Mouse (Mus musculus): ENCODE results near the gene Nlgn3. TPM values are rescaled to one million over a fixed set of nuclear protein-coding genes. Genes with fewer than 3 reads are reported as not detected.

The Nlgn3 gene
- polyA plus RNA-seq, 1 experiment from 2014 or later = 12.3 TPM

DNA sequence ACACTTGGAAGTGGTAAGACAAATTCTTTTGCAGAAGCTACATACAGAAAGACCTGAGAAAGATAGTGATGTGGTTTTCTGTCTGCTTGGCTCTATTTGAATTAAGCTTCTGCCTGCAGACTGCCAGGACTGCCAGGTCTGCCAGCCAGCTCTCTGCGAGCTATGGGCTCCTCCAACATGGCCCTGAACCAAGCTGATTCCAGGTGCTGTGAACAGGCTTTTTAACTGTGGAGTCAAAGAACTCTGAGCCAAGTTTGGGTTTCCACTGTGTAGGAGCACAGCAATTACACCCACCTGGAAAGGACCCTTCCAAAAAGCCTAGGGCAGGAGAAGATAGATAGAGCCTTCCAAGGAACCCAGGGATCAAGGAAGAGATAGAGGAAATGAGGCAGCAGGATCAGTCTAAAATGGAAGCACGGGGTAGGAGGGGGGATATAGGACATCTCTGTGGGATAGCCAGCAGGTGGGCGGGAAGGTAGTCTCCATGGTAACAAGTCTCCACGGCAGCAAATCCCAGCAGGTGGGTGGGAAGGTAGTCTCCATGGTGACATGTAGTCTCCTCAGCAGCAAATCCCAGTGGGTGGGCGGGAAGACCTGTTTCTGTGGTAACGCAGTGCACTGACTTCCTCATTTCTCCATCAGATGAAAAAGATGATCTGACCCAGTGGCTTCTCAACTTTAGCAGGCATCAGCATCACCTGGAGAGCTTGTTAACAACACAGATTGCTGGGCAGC is 14.8 kb downstream of the Nlgn3 start:
- Histone ChIP-seq H3K4me3 (ENCODE audit: low read depth, low read length) (no peak overlapping the region), H3K4me2 (ENCODE audit: low read depth, severe bottlenecking) (no peak overlapping the region), H3K9ac (ENCODE audit: low read length) (no peak overlapping the region), H3K36me3 (ENCODE audit: control insufficient read depth, insufficient read depth, low read length) (no peaks in the 10 kb centered on the region), H3K27me3 (ENCODE audit: control insufficient read depth, insufficient read depth, low read length) (0 out of 2 replicates have a peak, but pooled peaks cover 12% of the 10 kb centered on the region), H3K9me3 (ENCODE audit: control insufficient read depth, low read length) (no peaks in the 10 kb centered on the region), H3K4me1 (ENCODE audit: control insufficient read depth, insufficient read depth, low read length) (no peaks in the 10 kb centered on the region), H3K27ac (replicated peaks; ENCODE audit: low read depth, low read length) (no peak overlapping the region)
- WGBS = 60% methylated on average over 6 of the region's 6 CpGs
- ATAC-seq (ENCODE audit: insufficient number of reproducible peaks, low FRiP score, low TSS enrichment, low read depth) = no peak
- DNase-seq (ENCODE audit: low spot score) = no peak

DNA sequence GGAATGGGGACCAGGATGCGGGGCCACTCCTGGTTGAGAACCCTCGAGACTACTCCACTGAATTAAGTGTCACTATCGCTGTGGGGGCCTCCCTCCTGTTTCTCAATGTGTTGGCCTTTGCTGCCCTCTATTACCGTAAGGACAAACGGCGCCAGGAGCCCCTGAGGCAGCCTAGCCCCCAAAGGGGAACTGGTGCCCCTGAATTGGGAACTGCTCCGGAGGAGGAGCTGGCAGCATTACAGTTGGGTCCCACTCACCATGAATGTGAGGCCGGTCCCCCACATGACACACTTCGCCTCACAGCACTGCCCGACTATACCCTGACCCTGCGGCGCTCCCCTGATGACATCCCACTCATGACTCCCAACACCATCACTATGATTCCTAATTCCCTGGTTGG is 20.8 kb downstream of the Nlgn3 start:
- ATAC-seq (ENCODE audit: insufficient number of reproducible peaks, low FRiP score, low TSS enrichment, low read depth) (no peak), DNase-seq (ENCODE audit: low spot score) (no peak)
- no peak overlapping the region for H3K27ac ChIP-seq (replicated peaks; ENCODE audit: low read depth, low read length)
- H3K4me1 ChIP-seq (ENCODE audit: control insufficient read depth, insufficient read depth, low read length) = no peaks in the 10 kb centered on the region
- H3K4me2 ChIP-seq (ENCODE audit: low read depth, severe bottlenecking) = no peak overlapping the region
- no peak overlapping the region for H3K9ac ChIP-seq (ENCODE audit: low read length)
- no peaks in the 10 kb centered on the region for H3K9me3 ChIP-seq (ENCODE audit: control insufficient read depth, low read length)
- 0 out of 2 replicates have a peak, but pooled peaks cover 8% of the 10 kb centered on the region for H3K27me3 ChIP-seq (ENCODE audit: control insufficient read depth, insufficient read depth, low read length)
- WGBS = 94% methylated on average over 12 of the region's 12 CpGs
- no peaks in the 10 kb centered on the region for H3K36me3 ChIP-seq (ENCODE audit: control insufficient read depth, insufficient read depth, low read length)
- no peak overlapping the region for H3K4me3 ChIP-seq (ENCODE audit: low read depth, low read length)

DNA sequence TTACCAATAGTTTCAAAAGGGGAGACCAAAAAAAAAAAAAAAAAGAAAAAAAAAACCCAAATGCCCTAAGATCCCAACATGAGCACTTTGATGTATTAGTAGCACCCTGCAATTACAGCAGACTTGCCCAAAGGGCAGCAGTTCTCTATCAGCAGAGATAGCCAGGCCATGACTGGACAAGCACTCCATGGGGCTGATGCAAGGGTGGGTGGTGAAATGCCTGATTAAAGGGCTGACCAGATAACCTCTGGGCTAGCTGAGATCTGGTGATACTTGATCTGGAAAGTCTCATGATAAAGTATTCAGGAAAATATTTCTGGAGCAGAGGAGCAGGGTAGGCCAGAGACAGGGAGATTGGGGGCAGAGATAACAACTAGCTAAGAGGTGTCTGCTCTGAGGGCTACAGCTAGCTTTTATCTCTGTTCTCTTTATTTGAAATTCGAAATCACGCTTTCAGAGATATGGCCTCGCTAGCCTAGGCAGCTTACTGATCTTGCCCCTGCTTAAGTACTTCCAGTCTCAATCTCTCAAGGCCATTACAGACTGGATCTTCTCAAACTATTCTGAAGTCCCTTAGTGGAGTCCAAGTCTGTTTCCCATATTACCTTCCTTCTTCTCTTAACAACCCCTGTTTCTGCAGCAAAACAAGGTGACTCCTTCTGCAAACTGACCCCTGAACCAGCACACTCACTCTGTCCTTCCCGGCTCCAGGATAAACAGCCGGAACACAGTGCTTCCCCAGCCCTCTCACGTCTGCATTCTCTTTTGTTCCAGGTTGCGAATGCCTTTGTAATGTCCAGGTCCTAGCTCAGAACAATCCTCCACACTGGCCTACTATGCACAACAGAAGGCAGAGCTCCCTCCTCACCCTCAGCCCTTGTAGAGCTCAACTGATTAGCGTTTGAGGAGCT is 27.3 kb downstream of the Nlgn3 start:
- no peak overlapping the region for H3K27ac ChIP-seq (replicated peaks; ENCODE audit: low read depth, low read length)
- no peak for ATAC-seq (ENCODE audit: insufficient number of reproducible peaks, low FRiP score, low TSS enrichment, low read depth)
- no peaks in the 10 kb centered on the region for H3K27me3 ChIP-seq (ENCODE audit: control insufficient read depth, insufficient read depth, low read length)
- no peaks in the 10 kb centered on the region for H3K36me3 ChIP-seq (ENCODE audit: control insufficient read depth, insufficient read depth, low read length)
- H3K9ac ChIP-seq (ENCODE audit: low read length) = no peak overlapping the region
- WGBS = 67% methylated on average over 8 of the region's 8 CpGs
- H3K4me2 ChIP-seq (ENCODE audit: low read depth, severe bottlenecking) = no peak overlapping the region
- no peak for DNase-seq (ENCODE audit: low spot score)
- H3K4me3 ChIP-seq (ENCODE audit: low read depth, low read length) = no peak overlapping the region
- no peaks in the 10 kb centered on the region for H3K4me1 ChIP-seq (ENCODE audit: control insufficient read depth, insufficient read depth, low read length)
- no peaks in the 10 kb centered on the region for H3K9me3 ChIP-seq (ENCODE audit: control insufficient read depth, low read length)

DNA sequence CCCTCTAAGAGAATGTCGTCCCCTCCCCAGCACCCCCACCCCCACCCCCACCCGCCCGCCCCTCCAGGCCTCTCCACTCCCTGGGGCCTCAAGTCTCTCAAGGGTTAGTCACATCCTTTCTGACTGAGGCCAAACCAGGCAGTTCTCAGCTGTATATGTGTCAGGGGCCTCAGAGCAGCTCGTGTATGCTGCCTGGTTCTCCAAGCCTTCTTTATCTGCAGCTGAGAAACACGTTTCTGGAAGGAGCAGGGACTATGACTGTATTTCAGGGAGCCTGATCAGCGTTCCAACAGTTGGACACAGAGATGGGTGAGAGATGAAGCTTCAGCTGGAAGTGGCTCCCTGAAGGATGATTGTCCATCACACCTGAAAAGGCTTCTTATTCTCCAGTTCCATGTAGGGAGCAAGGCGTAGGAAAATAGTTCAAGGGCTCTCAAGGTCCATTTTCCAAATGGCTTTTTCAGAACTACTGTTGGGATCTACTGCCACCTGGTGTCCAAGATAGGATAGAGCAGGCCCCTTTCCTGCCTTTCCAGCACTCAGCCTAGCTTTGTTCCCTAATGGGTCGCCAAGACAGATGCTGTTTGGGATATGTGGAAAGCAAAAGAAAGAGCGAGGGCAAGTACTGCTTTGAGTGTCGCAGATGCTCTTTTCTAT is 30.5 kb downstream of the Nlgn3 start:
- no peak overlapping the region for H3K4me2 ChIP-seq (ENCODE audit: low read depth, severe bottlenecking)
- no peak overlapping the region for H3K27ac ChIP-seq (replicated peaks; ENCODE audit: low read depth, low read length)
- no peak overlapping the region for H3K9ac ChIP-seq (ENCODE audit: low read length)
- H3K4me3 ChIP-seq (ENCODE audit: low read depth, low read length) = no peak overlapping the region
- 0 out of 2 replicates have a peak, but pooled peaks cover 2% of the 10 kb centered on the region for H3K27me3 ChIP-seq (ENCODE audit: control insufficient read depth, insufficient read depth, low read length)
- WGBS = 37% methylated on average over 10 of the region's 10 CpGs
- no peaks in the 10 kb centered on the region for H3K36me3 ChIP-seq (ENCODE audit: control insufficient read depth, insufficient read depth, low read length)
- ATAC-seq (ENCODE audit: insufficient number of reproducible peaks, low FRiP score, low TSS enrichment, low read depth) (no peak), DNase-seq (ENCODE audit: low spot score) (peak; percentile 74)
- H3K4me1 ChIP-seq (ENCODE audit: control insufficient read depth, insufficient read depth, low read length) = no peaks in the 10 kb centered on the region
- no peaks in the 10 kb centered on the region for H3K9me3 ChIP-seq (ENCODE audit: control insufficient read depth, low read length)

DNA sequence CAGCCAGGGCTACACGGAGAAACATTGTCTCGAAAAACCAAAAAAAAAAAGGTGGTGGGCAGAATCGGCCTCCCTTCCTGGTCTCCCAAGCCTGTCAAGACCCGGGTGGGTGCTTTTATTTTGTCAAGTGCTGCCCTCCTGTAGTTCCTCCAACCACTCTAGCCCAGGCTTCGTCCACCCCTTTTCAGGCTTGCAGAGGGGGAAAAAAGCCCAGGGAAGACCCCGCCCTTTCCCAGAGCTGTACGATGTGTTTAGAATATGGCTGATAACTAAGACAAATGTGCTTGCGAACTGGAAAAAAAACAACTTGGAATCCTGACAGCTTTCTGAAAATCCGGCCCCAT is 33.0 kb downstream of the Nlgn3 start:
- no peaks in the 10 kb centered on the region for H3K4me1 ChIP-seq (ENCODE audit: control insufficient read depth, insufficient read depth, low read length)
- DNase-seq (ENCODE audit: low spot score) = no peak
- no peaks in the 10 kb centered on the region for H3K36me3 ChIP-seq (ENCODE audit: control insufficient read depth, insufficient read depth, low read length)
- 0 out of 2 replicates have a peak, but pooled peaks cover 2% of the 10 kb centered on the region for H3K27me3 ChIP-seq (ENCODE audit: control insufficient read depth, insufficient read depth, low read length)
- peak overlapping the region; percentile 30; the same call in 1 of the 2 replicates for H3K9ac ChIP-seq (ENCODE audit: low read length)
- H3K27ac ChIP-seq (replicated peaks; ENCODE audit: low read depth, low read length) = peak overlapping the region; percentile 68; the same call in 1 of the 2 replicates
- WGBS = 42% methylated on average over 9 of the region's 9 CpGs
- peak; percentile 31; the same call in 1 of the 2 replicates for ATAC-seq (ENCODE audit: insufficient number of reproducible peaks, low FRiP score, low TSS enrichment, low read depth)
- H3K9me3 ChIP-seq (ENCODE audit: control insufficient read depth, low read length) = no peaks in the 10 kb centered on the region
- peak overlapping the region; percentile 28 for H3K4me2 ChIP-seq (ENCODE audit: low read depth, severe bottlenecking)
- H3K4me3 ChIP-seq (ENCODE audit: low read depth, low read length) = peak overlapping the region; percentile 17; the same call in 1 of the 2 replicates

DNA sequence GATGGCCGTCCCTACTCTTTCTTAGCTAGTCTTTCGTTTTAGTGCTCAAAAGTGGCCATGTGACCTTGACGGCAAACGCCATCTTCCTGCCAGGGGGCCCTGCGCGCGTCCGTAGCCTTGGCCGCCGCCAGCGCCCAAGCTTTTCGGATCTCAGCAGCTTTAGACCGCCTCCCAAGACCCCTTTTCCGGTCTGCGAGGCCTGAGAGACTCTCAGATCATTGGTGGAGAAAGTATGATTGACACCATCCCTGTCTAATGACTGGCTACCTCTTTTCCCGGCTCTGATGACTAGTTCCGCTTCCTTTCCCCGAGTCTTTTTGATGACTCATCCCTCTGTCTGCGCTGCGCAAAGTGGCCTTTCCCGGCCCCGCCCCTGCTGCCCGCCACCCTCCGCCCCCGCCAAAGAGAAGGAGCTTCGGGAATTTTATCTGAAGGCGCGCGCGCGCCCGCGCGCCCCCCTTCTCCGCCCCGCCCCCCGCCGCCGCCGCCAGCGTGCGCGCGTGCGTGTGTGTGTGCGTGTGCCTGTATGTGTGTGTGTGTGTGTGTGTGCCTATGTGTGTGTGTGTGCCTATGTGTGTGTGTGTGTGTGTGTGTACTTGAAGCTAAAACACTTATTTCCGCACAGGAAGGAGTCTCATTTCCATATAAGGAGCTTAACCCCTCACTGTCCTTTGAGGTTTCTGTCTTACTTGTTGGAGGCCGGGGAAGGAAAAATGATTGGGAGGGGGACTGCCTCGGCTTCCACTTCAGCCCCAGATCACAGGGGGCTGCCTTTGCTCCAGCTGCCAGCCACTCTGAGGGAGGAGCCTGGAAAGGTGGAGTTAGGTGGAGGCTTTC is 33.6 kb downstream of the Nlgn3 start:
- Histone ChIP-seq H3K4me1 (ENCODE audit: control insufficient read depth, insufficient read depth, low read length) (no peaks in the 10 kb centered on the region), H3K36me3 (ENCODE audit: control insufficient read depth, insufficient read depth, low read length) (no peaks in the 10 kb centered on the region), H3K9ac (ENCODE audit: low read length) (peak overlapping the region; percentile 30), H3K9me3 (ENCODE audit: control insufficient read depth, low read length) (no peaks in the 10 kb centered on the region), H3K4me2 (ENCODE audit: low read depth, severe bottlenecking) (peak overlapping the region; percentile 41), H3K27ac (replicated peaks; ENCODE audit: low read depth, low read length) (peak overlapping the region; percentile 68; the same call in 1 of the 2 replicates), H3K27me3 (ENCODE audit: control insufficient read depth, insufficient read depth, low read length) (0 out of 2 replicates have a peak, but pooled peaks cover 2% of the 10 kb centered on the region), H3K4me3 (ENCODE audit: low read depth, low read length) (peak overlapping the region; percentile 31)
- WGBS = 20% methylated on average over 31 of the region's 49 CpGs
- ATAC-seq (ENCODE audit: insufficient number of reproducible peaks, low FRiP score, low TSS enrichment, low read depth) (peak; percentile 96), DNase-seq (ENCODE audit: low spot score) (peak; percentile 82)

DNA sequence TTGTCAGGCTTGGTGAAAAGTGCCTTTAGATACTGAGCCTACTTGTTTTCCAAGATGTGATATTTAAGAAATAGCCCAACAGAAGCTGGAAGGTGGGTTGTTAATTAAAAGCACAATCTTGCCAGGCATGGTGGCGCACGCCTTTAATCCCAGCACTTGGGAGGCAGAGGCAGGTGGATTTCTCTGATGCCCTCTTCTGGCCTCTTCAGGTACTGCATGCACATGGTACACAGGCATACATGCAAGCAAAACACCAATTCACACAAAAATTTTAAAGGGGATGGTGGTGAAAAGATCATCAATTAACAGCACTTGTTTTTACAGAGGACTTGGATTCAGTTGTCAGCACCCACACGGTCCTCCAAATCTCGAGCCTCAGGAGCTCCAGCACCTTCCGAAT is 35.6 kb downstream of the Nlgn3 start:
- 86% methylated on average over 5 of the region's 5 CpGs for WGBS
- peak; percentile 36 for DNase-seq (ENCODE audit: low spot score)
- no peaks in the 10 kb centered on the region for H3K4me1 ChIP-seq (ENCODE audit: control insufficient read depth, insufficient read depth, low read length)
- no peak overlapping the region for H3K27ac ChIP-seq (replicated peaks; ENCODE audit: low read depth, low read length)
- H3K4me2 ChIP-seq (ENCODE audit: low read depth, severe bottlenecking) = no peak overlapping the region
- H3K36me3 ChIP-seq (ENCODE audit: control insufficient read depth, insufficient read depth, low read length) = no peaks in the 10 kb centered on the region
- no peak for ATAC-seq (ENCODE audit: insufficient number of reproducible peaks, low FRiP score, low TSS enrichment, low read depth)
- H3K4me3 ChIP-seq (ENCODE audit: low read depth, low read length) = no peak overlapping the region
- no peak overlapping the region for H3K9ac ChIP-seq (ENCODE audit: low read length)
- H3K9me3 ChIP-seq (ENCODE audit: control insufficient read depth, low read length) = no peaks in the 10 kb centered on the region
- H3K27me3 ChIP-seq (ENCODE audit: control insufficient read depth, insufficient read depth, low read length) = 0 out of 2 replicates have a peak, but pooled peaks cover 2% of the 10 kb centered on the region
